Mouse (Mus musculus): ENCODE data around the gene Mrpl27. TPM values are rescaled to one million over a fixed set of nuclear protein-coding genes. Genes with fewer than 3 reads are reported as not detected.

Mrpl27 gene
- polyA plus RNA-seq (2017; shearing (Covaris generic)) = 10 to 100 TPM; 49.9 to 60.9 TPM

GRCm38 (mm10) chr11:94653663-94654436 is at the start of gene Mrpl27, which contains the start of gene Eme1:
Gene Mrpl27, plus strand, starts transcription at chr11:94653767.
Gene Eme1, minus strand, starts transcription at chr11:94653964.

DNA sequence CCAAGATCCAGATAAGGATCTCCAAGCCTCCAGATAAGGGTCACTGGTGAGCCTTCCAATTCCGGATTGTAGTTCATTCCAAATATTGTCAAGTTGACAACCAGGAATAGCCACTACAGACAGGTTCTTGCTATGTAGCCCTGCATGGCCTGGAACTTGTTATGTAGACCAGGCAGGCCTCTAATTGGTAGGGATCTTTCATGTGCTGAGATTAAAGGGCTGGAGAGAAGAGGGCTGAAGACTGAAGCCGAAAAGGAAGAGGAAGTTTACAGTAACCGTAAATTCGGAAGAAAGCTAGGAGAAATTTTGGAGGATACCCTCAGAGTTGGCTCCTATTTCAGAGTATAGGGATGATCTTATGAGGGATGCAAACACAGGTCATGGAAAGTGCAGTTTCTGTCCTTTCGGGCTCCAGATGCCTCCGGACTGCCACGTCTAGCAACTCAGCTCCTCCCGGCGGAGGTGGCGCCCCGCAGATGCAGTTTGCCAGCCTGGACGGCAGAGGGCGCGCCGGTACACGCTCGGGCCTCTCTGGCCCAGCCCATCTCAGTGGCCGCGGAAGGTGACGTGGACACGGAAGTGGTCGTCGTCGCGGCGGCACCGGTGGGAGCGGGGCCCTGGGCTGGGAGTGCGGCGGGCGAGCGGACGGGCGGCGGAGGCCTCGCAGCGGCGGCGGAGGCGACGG is 24.2 kb upstream of the Mrpl27 start, which contains the start of gene Lrrc59:
Gene Lrrc59 (plus strand): TSS at position 569 of the 685 bp plus-strand sequence.

DNA sequence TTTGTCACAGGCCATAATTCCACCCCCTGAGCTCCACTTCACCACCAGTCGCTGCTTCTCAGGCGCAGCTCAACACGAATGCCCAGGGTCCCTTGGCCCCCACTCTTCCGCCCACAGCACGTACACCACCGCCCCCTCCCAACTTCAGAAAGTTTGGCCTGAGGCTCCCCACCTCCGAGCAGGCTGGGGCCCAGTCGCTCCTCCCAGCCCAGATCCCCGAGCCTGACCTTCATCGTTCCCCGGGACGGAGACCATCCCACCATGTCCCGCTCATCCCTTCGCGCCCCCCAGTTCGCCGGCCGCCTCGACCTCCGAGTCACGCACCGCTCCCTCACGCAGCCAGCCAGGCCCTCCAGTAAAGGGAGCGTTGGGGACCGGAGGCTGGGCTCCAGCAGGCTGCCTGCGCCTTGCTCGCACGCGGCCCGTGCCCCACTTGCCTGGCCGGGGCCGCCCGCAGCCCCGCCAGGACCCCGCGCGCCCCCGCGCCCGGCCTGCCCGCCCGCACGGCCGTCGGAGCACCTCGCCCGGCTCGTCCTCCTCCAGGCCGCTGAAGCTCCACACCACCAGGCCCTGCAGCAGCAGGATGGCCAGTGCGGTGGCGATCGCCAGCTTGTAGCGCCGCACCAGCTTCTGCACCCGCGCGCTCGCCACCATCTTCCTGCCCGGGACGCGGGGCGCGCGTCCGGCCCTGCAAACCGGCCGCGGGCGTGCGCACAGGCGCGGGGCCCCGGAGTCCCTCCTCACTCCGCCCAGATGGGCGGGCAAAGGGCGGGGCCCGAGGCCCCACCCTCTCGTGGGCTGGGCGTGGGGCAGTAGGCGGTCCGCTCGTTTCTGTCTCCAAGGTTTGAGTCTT is 23.4 kb downstream of the Mrpl27 start, which contains the start of gene Xylt2:
Gene Xylt2 (minus strand): TSS at position 762 of the 853 bp plus-strand sequence.

DNA sequence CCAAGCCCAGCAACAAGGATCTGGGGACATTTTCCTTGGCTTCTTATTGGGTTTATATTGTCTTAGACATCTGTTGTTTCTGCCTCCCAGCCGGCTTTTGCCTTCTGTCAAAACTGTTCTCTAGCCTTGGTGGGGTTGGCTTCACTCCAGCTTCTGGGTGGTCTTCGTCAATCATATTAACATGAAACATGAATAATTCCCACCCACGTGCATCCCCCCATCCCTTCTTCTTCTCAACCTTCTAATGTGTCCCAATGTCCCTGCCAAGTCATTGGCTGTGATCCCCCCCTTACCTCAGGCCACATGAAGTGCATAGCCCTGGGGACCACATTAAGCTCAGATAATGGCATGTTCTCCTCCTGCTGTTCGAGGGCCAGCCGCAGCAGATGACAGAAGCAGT is 50.9 kb downstream of the Mrpl27 start, which contains the start of gene Gm11541:
Gene Gm11541 (minus strand): TSS at position 28 of the 400 bp plus-strand sequence.

Other genes with a start within 250 kb of the Mrpl27 start
- gene Cacna1g, start 179.6 kb upstream of the Mrpl27 start, polyA plus RNA-seq (2017; shearing (Covaris generic)) = under 1 TPM; 0.19 to 0.24 TPM
- gene Spata20, start 167.6 kb upstream of the Mrpl27 start, polyA plus RNA-seq (2017; shearing (Covaris generic)) = under 1 TPM in 1 of 2 experiments, not detected in 1; 0.36 TPM
- gene Epn3, start 153.8 kb upstream of the Mrpl27 start, polyA plus RNA-seq (2017; shearing (Covaris generic)) = under 1 TPM; 0.43 to 0.54 TPM
- gene Mycbpap, start 132.0 kb upstream of the Mrpl27 start, polyA plus RNA-seq (2017; shearing (Covaris generic)) = under 1 TPM; 0.29 to 0.74 TPM
- 1 to 10 TPM; 3.3 to 4.2 TPM for gene Rsad1, start 104.5 kb upstream of the Mrpl27 start, polyA plus RNA-seq (2017; shearing (Covaris generic))
- gene Chad, start 88.7 kb upstream of the Mrpl27 start, polyA plus RNA-seq (2017; shearing (Covaris generic)) = 1 to 10 TPM in 1 of 2 experiments, under 1 TPM in 1; 0.83 to 1.2 TPM
- gene Acsf2, start 51.9 kb upstream of the Mrpl27 start, polyA plus RNA-seq (2017; shearing (Covaris generic)) = 1 to 10 TPM; 4.8 to 6.3 TPM
- gene Lrrc59, start 24.0 kb upstream of the Mrpl27 start, polyA plus RNA-seq (2017; shearing (Covaris generic)) = 10 to 100 TPM; 55.9 to 61.2 TPM
- gene Eme1, start 197 bp downstream of the Mrpl27 start, polyA plus RNA-seq (2017; shearing (Covaris generic)) = 1 to 10 TPM in 1 of 2 experiments, under 1 TPM in 1; 0.99 to 1.3 TPM
- gene Xylt2, start 23.7 kb downstream of the Mrpl27 start, polyA plus RNA-seq (2017; shearing (Covaris generic)) = 10 to 100 TPM; 28.2 to 71.6 TPM
- gene Gm11541, start 50.7 kb downstream of the Mrpl27 start, polyA plus RNA-seq (2017; shearing (Covaris generic)) = under 1 TPM in 1 of 2 experiments, not detected in 1; 0.28 TPM
- gene Cdc34b, start 88.0 kb downstream of the Mrpl27 start, polyA plus RNA-seq (2017; shearing (Covaris generic)) = not detected
- under 1 TPM; 0.14 to 0.86 TPM for gene Tmem92, start 128.9 kb downstream of the Mrpl27 start, polyA plus RNA-seq (2017; shearing (Covaris generic))